Mouse (Mus musculus) ES-Bruce4 (cell line): ENCODE measurements around the gene Katnal1.

Experiments used
- CTCF ChIP-seq: IDR thresholded peaks from one replicate; pipeline ENCODE4 v1.8.1; 2011; ENCODE audit warnings: low read depth, low read length
- POLR2A ChIP-seq: IDR thresholded peaks from one replicate; pipeline ENCODE4 v1.8.1; 2011; ENCODE audit warnings: low read length; ENCODE audit not compliant: insufficient read depth

- TF ChIP-seq CTCF, result no peak
- TF ChIP-seq POLR2A, result no peak
Measured at GRCm38 (mm10) chr5:148908191-148909056, 20.7 kb downstream of the Katnal1 start.
